Comparison of ENCODE assay signal across 8 mouse cellular contexts in genomic region chr1:156034661-156035060, GRCm38 (mm10). TPM values are rescaled to one million over a fixed set of nuclear protein-coding genes. Genes with fewer than 3 reads are reported as not detected.
DNase-seq lines count a peak whose midpoint lies in the region; ATAC-seq and TF ChIP-seq lines count a peak whose summit lies in the region.

No protein-coding gene starts in this region.

- H3K27ac ChIP-seq in testis, adult 2 months (ENCODE audit: control insufficient read depth, insufficient read depth, low read depth, low read length): peak overlapping the region; percentile 70
- H3K27ac ChIP-seq in liver, embryonic 11.5 days (ENCODE audit: low read depth, low read length): peak overlapping the region; percentile 33; the same call in 1 of the 2 replicates
- 0 out of 2 replicates have a peak overlapping the region, but pooled peaks have one; percentile 18 for H3K27ac ChIP-seq in stomach, postnatal 0 days (replicated peaks)

- WGBS in liver, embryonic 11.5 days: 25% methylated on average over 1 of the region's 1 CpGs
- WGBS in stomach, postnatal 0 days: 9% methylated on average over 1 of the region's 1 CpGs

- peak overlapping the region; percentile 98 for H3K9ac ChIP-seq in liver, embryonic 11.5 days (ENCODE audit: low read depth, low read length)
- peak overlapping the region; percentile 94 for H3K9ac ChIP-seq in stomach, postnatal 0 days (ENCODE audit: low read length)

- H3K4me2 ChIP-seq in liver, embryonic 11.5 days: peak overlapping the region; percentile 85
- H3K4me2 ChIP-seq in stomach, postnatal 0 days (replicated peaks; ENCODE audit: low read depth): peak overlapping the region; percentile 63

- TF ChIP-seq POLR2A in testis, adult 2 months (IDR thresholded peaks at IDR 0.05; ENCODE audit: control insufficient read depth, low read depth, low read length): no peak

- no peaks in the 10 kb centered on the region for H3K9me3 ChIP-seq in liver, embryonic 11.5 days (ENCODE audit: control insufficient read depth, low read length)
- H3K9me3 ChIP-seq in stomach, postnatal 0 days (ENCODE audit: control insufficient read depth, low read length): no peaks in the 10 kb centered on the region

- ATAC-seq in liver, embryonic 11.5 days (replicated peaks; ENCODE audit: low FRiP score): no peak
- ATAC-seq in stomach, postnatal 0 days (ENCODE audit: low FRiP score, low TSS enrichment): no peak

- no peaks in the 10 kb centered on the region; the same call in none of the 2 replicates for H3K36me3 ChIP-seq in testis, adult 2 months (ENCODE audit: control insufficient read depth, insufficient read depth, low read length)
- H3K36me3 ChIP-seq in liver, embryonic 11.5 days (ENCODE audit: control insufficient read depth, insufficient read depth, low read length): peaks cover 17% of the 10 kb centered on the region
- peaks cover 11% of the 10 kb centered on the region for H3K36me3 ChIP-seq in stomach, postnatal 0 days (ENCODE audit: control insufficient read depth, insufficient read depth, low read length)

- DNase-seq in cerebellum, adult 9-10 months: peak; percentile 61
- DNase-seq in cerebellum, adult 18-20 months: no peak
- DNase-seq in testis, postnatal 14 days (ENCODE audit: low spot score): no peak
- no peak for DNase-seq in liver, embryonic 11.5 days (ENCODE audit: low spot score)
- DNase-seq in stomach, postnatal 0 days (ENCODE audit: low spot score): no peak
- DNase-seq in spleen, postnatal 4 days (ENCODE audit: low spot score in 2 of 2): no peak
- DNase-seq in urinary bladder, postnatal 25 days (ENCODE audit: low spot score): no peak

- peak overlapping the region; percentile 90; the same call in 1 of the 2 replicates for H3K4me3 ChIP-seq in testis, adult 2 months (ENCODE audit: control insufficient read depth, low read depth, low read length)
- H3K4me3 ChIP-seq in liver, embryonic 11.5 days (ENCODE audit: low read depth, low read length): peak overlapping the region; percentile 88
- peak overlapping the region; percentile 82 for H3K4me3 ChIP-seq in stomach, postnatal 0 days (ENCODE audit: low read depth, low read length)

- no peaks in the 10 kb centered on the region for H3K4me1 ChIP-seq in testis, adult 2 months (ENCODE audit: control insufficient read depth, insufficient read depth, low read length)
- peaks cover 5% of the 10 kb centered on the region for H3K4me1 ChIP-seq in liver, embryonic 11.5 days (replicated peaks; ENCODE audit: control insufficient read depth, insufficient read depth, low read length)
- peaks cover 3% of the 10 kb centered on the region; the same call in 1 of the 2 replicates for H3K4me1 ChIP-seq in stomach, postnatal 0 days (replicated peaks; ENCODE audit: control insufficient read depth, insufficient read depth)

- no peak for TF ChIP-seq CTCF in testis, adult 2 months (IDR thresholded peaks at IDR 0.05; ENCODE audit: control insufficient read depth, insufficient read depth, insufficient replicate concordance, low read depth, low read length)
- no peak for TF ChIP-seq CTCF in stomach, postnatal 0 days (IDR thresholded peaks at IDR 0.05; ENCODE audit: low read depth)

- TF ChIP-seq EP300 in stomach, postnatal 0 days (optimal IDR thresholded peaks at IDR 0.05): no peak

- no peaks in the 10 kb centered on the region for H3K27me3 ChIP-seq in testis, adult 2 months (ENCODE audit: control insufficient read depth, insufficient read depth, low read length)
- no peaks in the 10 kb centered on the region for H3K27me3 ChIP-seq in liver, embryonic 11.5 days (replicated peaks; ENCODE audit: control insufficient read depth, insufficient read depth, low read length)
- no peaks in the 10 kb centered on the region for H3K27me3 ChIP-seq in stomach, postnatal 0 days (ENCODE audit: control insufficient read depth, insufficient read depth, low read length)

RNA-seq across cellular contexts. Expression of gene Tor1aip2, which starts 0.5 kb away (rescaled TPM):
- polyA plus RNA-seq in testis, adult 2 months (2012; rRNA removed): 55.4 and 59.8 TPM in 2 replicates
- polyA plus RNA-seq in liver, embryonic 11.5 days (2014; fragmentation: Nextera tagmentation; extraction: Ambion mirVana): 92.8 and 104 TPM in 2 replicates
- 67.0 and 69.8 TPM in 2 replicates for polyA plus RNA-seq in stomach, postnatal 0 days (2015; fragmentation: Nextera tagmentation; extraction: Ambion mirVana)

RNA-seq across cellular contexts. Expression of gene Tor1aip1, which starts 1.6 kb away (rescaled TPM):
- 223 and 268 TPM in 2 replicates for polyA plus RNA-seq in testis, adult 2 months (2012; rRNA removed)
- polyA plus RNA-seq in liver, embryonic 11.5 days (2014; fragmentation: Nextera tagmentation; extraction: Ambion mirVana): 29.3 and 31.7 TPM in 2 replicates
- polyA plus RNA-seq in stomach, postnatal 0 days (2015; fragmentation: Nextera tagmentation; extraction: Ambion mirVana): 35.4 and 38.6 TPM in 2 replicates

Comparison
In these comparisons a context has a peak if more than half of its experiments do, and no peak if none do; other contexts are left out.
1. H3K27ac ChIP-seq: peak in every context shown above with its lines; median percentile 70 in testis, adult 2 months; 33 in liver, embryonic 11.5 days; 18 in stomach, postnatal 0 days.